Mouse (Mus musculus): Measurements from ENCODE around the gene Pacsin3.

Gene Pacsin3

DNA sequence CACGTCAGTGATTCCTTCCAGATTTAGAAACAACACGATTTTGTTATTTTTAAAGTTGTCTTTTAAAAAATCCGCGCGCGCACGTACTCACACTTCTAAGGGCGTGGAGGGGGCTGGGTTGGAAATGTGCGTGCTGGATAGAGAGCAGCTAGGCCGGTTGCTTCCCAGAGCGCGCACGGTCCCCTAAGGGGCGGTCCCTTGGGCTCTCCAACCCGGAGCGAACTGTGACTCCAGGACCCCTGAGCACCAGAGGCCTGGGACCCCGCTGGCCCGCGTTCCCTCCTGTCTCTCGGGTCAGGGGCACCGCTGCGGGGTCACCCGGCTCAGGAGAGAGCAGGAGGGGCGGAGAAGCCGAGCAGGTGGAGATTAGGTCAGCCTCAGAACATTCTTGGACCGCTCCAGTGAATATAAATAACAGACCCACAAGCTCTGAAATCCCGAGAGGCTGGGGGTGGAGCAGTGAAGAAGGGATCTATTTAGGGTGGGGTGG, at the start of gene Pacsin3:
Pacsin3 (plus strand) TSS at position 294 of the 490 bp plus-strand sequence.
- peak; percentile 37 for DNase-seq (ENCODE audit: low read depth)

DNA sequence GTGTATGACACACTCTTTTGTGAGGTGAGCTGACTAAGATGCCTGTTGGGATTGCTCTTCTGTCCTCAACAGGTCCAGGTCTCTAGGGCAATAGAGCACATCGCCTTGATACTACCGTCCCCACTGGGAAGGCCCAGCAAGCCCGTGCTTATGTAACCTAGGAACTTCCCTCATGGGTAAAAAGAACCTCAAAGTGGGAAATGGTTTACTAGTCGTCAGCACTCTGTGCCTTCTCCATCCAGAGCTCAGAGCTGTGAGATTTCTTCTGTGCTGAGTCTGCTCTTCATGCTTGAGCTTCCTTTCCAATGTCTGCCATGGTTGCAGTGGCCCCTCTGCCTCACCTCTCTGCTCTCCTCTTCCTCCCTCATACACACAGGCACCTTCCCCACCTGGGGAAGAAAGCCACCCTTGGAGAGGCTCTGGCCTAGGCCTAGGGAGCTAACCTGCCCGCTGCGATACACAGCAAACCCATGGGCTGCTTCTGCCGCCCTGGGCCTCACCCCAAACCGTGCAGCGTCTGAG, 49.4 kb upstream of the Pacsin3 start:
- no peak for DNase-seq (ENCODE audit: low read depth)

DNA sequence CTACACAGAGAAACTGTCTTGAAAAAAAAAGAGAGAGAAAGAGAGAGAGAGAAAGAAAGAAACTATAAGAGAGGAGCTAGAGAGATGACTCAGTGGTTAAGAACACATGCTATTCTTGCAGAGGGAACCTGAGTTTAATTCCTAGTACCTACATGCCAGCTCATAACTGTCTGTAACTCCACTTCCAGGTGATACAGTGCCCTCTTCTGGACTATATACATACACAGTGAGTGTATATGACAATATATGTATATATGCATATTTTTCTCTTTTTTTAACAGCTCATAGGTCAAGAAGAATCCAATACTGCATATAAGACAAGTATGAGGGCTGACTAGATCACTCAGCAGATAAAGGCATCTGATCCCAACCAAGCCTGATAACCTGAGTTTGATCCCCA, 42.4 kb upstream of the Pacsin3 start:
- DNase-seq (ENCODE audit: low read depth): no peak

DNA sequence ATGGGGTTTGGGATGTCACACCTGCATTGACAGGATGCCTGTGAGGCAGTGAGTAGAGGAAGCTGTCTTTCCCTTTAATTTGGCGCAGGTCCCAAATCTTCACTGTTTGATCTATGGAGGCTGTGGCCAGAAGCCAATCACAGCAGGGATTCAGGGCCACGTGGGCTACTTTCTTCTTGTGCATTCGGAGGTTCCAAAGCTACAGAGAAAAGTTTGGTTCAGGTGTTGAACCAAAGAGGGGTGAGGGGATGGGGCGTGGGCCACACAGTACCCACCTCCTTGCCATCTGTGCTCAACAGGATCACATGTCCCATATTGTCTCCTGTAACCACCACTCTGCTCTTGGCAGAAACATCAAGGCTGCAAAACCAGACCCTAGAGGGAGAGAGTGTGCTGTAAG, 38.7 kb upstream of the Pacsin3 start:
- peak; percentile 70 for DNase-seq (ENCODE audit: low read depth)

DNA sequence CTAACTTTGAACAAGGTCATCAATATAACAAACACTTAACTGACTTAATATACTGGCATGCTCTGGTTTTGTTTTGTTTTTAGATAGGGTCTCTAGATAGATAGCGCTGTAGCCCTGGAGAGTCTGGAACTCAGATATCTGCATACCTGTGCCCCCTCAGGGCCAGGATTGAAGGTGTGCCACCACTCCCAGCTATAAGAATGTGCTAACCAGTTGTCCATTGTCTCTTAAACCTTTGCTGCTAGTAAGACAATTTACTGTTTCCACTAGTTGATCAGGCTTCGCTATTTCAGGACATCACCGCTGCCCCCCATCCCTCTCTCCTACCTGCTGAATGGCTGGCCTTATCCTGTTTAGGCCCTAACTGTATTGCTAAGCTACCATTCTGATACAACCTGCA, 35.3 kb upstream of the Pacsin3 start:
- no peak for DNase-seq (ENCODE audit: low read depth)

DNA sequence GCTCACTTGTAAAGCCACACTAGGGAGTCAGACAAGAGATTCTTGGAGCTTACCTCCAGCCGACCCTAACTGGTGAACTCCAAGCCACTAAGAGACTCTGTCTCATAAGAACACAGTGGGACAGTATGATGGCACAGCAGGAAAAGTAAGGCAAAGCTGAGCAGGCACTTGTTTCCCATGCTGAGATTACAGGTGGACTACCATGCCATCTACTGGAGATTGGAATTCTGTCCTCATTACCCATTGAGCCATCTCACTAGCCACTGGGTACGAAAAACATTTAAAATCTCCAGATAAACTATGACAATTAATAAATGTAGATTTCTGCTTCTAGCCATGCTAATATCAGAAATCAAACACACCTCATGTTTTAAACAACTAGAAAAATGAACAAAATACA, 32.1 kb upstream of the Pacsin3 start:
- no peak for DNase-seq (ENCODE audit: low read depth)

DNA sequence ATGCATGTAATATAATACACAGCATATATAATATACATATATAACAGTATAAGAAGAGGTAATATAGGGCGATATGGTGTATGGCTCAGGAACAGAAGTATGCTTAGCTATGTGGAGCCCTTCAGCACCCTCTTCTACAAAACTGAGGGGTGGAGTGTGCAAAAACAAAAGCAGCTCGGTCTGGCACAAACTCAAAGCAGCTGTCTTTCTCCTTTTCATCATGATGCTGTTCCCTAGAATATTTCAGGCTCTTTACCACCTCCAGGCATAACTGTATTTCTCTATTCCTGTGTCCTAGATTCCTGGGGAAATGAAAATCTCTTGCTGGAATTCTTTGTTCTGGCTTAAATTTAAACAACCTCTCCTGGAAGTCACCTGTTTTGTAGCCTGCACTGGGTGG, 26.0 kb upstream of the Pacsin3 start:
- no peak for DNase-seq (ENCODE audit: low read depth)

DNA sequence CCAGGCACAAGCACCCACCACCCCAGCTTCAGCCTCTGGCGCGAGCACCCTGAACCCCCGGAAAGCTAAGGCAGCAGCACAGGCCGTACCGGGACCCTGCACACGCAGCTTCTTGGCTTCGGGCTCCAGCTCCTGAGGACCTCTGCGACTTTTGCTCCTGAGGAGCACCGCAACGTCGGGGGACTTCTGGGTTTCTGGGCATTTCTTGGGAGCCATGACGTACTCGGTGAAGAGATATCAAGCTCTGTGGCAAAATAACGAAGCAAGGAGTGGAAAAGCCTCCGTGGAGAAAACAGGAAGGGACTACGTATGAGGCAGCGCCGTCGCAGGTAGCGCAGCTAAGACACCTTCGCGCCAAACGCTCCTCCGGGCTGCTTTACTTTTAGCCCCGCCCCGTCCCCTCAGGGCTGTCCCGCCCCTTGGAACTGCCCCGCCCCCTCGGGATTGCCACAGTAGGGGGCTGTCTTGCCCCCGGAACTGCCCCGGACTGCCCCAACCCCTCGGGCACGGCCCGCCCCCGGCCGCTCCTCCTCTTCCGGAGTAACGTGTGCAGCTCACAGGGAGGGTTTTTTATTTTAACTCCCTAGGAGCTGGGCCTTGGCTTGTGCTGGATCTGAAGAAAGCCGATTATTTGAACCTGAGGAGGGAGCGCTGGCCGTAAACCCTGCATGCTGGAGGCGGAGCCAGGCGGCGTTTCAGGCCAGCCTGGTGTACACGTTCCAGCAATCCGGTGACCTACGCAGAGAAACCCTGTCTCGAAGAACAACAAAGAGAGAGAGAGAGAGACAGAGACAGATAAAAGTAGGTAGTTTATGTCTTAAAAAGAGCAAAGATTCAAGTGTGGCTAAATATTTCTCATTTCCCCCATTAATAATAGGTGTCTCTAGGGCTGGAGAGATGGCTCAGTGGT, 18.9 kb upstream of the Pacsin3 start, which contains the start of gene Ddb2:
Ddb2 (minus strand) TSS at position 382 of the 910 bp plus-strand sequence.
- DNase-seq (ENCODE audit: low read depth): peak; percentile 97

DNA sequence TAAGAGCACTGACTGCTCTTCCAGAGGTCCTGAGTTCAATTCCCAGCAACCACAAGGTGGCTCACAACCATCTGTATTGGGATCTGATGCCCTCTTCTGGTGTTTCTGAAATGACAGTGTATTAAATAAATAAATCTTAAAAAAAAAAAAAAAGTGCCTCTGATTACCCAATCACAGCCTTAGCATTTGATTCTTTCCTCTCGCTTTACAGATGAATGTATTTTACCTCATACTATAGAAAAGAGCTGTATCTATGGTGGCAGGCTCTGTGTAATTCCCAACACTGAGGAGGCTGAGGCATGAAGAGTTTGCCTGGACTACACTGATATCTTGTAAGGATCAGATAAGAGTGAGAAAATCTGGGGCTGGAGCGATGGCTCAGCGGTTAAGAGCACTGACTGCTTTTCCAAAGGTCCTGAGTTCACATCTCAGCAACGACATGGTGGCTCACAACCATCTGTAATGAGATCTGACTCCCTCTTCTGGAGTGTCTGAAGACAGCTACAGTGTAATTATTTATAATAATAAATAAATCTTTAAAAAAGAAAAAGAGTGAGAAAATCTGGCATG, 18.2 kb upstream of the Pacsin3 start:
- DNase-seq (ENCODE audit: low read depth): peak; percentile 57

DNA sequence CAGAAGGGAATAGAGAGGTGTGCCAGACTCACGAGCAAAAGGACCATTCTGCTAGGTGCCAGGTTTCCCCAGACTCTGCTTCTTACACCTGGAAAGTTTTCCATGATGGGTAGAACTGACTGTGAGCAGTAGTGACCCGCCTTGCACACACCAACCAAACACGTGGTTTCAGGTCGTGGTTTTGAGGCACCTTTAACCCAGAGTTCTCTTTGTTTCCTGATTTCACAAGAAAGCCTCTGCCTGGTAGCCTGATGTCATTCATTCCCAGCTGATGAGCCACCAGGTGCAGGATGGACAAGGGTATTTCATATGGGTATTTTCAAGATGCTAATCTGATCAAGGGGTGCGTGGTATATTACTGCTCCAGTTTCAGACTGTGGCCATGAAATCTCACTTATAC, 13.2 kb upstream of the Pacsin3 start:
- DNase-seq (ENCODE audit: low read depth): no peak

DNA sequence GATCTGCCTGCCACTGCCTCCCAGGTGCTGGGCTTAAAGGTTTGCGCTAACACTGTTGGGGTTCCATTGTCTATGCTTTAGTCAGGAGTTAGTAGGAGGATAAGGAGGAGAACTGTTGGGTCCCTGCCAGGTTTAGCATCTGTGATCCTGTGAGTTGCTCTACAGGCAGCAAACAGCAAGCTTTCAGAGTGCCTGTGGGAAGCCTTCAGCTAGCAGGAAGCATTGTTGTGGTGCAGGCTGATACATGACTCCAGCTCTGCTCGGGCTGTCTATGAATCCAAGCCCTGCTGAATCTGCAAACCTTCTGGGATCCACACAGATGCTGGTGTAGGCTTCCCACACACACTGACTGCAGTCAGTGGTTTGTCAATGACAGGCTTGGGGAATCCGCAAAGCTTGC, 12.3 kb upstream of the Pacsin3 start:
- no peak for DNase-seq (ENCODE audit: low read depth)

DNA sequence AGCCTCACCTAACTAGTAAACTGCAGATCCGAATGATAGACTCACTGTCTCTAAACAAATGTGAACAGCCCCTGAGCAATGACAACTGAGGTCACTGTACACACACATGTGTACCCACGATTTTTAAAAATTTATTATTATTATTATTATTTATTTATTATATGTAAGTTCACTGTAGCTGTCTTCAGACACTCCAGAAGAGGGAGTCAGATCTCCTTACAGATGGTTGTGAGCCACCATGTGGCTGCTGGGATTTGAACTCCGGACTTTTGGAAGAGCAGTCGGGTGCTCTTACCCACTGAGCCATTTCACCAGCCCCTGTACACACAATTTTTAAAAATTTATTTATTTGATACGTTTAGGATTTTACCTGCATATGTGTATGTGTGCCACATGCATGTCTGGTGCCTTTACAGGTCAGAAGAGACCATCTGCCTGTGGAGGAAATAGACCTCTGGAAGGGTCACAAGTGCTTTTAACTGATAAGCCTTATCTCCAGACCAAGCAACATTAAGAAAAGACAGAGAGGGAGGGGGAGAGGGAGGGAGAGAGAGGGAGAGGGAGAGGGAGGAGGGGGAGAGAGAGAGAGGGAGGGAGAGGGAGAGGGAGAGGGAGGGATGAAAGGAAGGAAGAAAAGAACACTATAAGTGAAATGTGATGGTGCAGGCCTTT, 11.1 kb upstream of the Pacsin3 start:
- DNase-seq (ENCODE audit: low read depth): no peak

DNA sequence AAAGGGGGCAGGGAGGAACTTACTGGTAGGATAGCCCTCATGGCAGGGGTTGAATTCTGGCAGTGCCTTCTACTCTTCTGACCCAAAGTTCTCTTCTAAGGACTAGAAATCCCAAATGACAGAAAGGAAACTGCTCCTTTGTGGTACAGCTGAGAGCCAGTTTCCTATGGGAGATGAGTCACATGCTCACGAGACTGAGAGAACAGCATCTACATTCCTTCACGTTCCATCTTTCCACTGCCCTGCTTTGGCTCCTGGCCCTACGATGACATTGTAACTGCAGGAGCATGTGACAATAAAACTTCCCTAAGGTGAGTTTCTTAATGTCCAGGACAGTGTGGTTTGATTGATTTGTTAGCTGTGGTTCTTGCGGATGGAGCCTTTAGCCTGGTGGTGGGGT, 7.4 kb upstream of the Pacsin3 start:
- no peak for DNase-seq (ENCODE audit: low read depth)

DNA sequence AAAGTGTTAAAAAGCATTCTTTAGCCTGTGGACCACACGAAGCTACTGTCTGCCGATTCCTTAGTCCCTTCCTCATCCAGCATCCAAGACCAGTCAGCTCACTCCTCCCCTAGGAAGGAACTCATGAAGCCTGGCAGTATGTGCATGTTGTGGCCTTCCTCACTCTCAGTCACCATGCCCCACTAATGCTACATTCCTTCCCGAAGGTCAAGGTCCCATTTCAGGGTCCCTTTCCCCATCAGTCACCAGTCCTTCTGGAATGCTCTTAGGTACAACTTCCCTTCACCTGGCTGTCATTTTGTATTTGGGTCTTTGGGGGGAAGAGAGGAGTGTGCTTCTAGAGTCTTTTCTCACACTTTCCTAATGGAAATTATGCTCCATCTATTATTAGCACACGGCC, 3.8 kb upstream of the Pacsin3 start:
- no peak for DNase-seq (ENCODE audit: low read depth)

DNA sequence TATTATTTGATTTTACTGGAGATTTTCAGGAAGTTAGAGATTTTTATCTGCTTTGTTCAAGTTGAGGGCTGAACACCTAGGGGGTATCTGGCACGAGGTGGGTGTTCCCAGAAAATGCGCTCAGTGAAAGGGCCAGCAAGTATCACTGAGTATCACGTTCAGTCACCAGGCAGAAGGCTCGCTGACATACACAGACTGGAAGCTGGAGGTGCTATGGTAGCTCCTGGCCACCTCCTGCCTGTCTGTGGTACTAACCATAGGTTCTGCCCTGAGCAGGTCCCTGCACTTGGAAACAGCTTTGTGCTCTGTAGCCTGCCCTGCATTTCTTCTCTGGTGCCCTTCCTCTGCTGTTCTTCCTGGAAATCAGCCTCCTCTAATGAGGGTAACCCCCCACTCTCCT, 3.2 kb upstream of the Pacsin3 start:
- no peak for DNase-seq (ENCODE audit: low read depth)

DNA sequence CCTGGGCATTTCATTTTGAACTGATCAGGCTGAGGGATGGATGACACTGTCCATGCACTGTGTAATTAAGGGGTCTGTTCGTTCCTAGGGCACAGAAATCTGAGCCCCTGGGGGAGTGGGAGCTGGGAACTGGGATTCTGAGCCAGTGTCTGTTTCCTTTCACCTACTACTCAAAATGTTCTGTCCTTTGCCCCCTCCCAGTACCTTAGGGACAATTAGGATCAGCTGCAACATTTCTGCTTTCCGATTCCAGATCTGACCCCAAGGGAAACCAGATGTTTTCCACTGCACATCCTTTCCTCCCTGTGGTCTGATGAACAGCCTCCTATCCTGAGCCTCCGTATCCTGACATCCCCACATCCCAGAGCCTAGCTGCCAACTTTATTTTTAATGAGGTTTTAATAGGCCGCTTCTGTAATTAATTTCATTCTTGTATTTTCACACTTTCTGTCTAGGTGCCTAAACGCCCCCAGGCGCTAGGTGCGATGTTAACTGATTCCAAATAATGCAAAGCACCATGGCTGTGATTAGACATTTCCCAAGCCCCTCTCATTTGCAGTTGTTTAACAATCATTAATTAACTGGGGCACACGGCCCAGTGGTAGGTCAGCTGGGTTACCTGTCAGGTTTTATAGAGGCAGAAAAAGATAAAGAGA, 901 bp upstream of the Pacsin3 start:
- DNase-seq (ENCODE audit: low read depth): no peak

DNA sequence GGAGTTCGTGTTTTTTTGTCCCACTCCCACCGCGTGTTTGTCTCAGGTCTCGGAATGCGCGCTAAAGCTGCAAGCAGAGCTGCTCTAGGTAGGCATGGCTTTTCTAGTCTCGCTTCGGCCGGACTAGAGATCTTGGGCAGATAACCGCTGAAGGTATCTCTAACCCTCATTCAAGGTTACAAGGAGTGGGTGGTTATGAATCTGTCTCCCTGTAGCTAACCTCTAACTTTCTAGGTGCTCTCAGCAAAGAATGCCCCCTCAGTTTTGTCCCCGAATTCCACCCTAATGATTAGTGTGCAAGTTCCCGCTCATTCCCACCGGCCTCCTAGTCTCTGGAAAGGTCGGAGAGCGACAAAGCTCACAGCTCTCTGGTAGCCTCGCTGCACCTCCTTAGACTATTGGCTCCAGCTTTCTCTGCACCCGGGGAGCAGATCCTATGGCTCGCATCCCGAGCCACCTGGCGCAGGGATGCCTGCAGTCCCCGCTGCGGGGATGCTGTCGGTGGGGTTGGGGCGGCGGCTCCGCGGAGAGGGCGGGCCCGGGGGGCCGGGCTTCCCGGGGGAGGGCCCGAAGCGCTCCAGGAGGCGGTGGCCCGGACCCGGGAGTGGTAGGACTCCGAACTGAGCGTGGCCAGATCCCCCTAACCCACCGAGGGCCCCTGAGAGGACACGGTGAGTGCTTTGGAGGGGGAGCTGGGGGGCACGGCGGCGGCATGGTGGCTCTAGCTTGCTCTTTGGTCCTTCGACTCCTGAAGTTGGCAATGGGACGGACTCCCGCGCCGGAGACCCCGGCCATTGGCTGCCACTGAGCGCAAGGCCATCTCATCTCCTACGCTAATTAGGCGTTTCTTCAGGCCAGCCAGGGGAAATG, 737 bp downstream of the Pacsin3 start:
- DNase-seq (ENCODE audit: low read depth): peak; percentile 49

DNA sequence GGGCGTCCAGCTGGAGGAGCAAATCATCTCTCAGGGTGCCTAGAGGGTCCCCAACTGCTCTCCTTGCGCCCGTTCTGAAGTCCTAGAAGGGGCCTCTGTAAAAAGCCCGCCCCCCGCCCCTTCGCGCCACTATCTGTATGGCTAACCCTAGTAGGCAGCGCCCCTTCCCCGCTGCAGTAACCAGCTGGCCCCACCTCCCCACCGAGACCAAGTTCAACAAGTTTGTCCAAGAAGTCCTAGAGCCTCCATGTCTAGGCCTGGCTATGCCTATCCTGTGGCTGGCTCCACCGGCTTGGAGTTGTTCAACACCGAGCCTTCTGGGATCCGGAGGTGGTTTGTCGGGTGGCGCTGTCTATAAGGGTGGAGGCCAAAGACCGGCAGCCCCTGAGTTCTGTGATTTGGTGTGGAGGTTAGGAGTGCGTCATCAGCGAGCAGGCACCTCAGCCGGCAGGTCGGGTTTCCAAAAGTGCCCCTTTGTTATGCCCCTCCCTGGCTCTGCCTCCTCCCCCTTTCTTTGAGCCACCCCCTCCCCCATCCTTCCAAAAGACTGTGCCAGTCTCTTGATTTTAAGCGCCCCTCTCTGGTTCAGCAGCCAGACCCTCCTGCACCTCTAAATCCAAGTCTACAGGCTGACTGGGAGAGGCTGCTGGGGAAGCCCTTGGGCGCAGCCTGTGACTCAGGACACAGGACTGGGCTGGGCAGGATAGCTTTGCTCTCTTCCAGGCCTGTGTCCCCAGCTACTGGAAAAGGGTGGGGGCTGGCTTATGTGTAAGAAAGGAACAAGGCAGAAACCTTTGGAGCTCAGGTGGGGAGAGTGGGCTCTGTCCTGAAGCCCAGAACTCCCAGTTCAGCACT, 1.6 kb downstream of the Pacsin3 start:
- DNase-seq (ENCODE audit: low read depth): peak; percentile 48

DNA sequence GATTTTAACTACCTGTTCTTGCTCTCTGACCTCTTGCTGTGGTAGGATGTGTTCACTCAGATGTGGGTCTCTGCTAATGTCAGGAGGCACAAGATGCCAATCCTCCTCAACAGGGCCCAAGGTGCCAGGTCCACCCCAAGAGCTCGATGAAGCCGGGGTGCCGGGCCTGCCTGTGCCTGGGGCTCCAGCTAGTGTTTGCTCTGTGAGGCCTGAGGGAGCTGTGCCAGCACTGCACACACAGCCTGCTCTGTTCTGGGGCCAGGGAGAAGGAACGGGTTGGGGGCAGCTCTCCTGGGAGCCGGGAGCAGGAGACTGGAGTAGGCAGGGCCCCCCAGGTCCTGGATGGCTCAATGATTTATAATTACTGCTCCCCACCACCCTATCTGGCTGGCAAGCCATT, 2.3 kb downstream of the Pacsin3 start:
- no peak for DNase-seq (ENCODE audit: low read depth)

DNA sequence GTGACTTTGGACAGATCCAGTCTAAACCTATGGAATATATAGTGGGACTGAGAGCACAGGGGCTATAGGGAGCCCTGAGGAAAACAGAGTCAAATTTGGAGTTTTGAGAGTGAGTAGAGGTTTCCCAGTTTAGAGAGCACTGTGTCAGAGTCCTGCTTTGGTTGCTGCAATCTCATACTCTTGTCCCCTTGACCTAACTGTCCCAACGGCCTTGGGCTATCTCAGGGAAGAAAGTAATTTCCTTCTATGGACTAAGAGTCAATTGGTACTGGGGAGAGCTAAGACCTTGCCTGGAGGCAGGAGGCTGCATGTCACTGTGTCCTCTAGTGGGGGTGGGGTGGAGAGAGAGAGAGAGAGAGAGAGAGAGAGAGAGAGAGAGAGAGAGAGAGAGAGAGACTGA, 3.1 kb downstream of the Pacsin3 start:
- no peak for DNase-seq (ENCODE audit: low read depth)
